Mouse (Mus musculus) CD4-positive, CD25-positive, alpha-beta regulatory T cell, adult 4 months (primary cell): ENCODE results near the gene Psmb2. TPM values are rescaled to one million over a fixed set of nuclear protein-coding genes. Genes with fewer than 3 reads are reported as not detected.

Source experiments
- ATAC-seq: one replicate; pipeline ENCODE4 v1.8.0; 2017
- polyA plus RNA-seq, 2 experiments: library from polyadenylated mRNA; unstranded; fragments of 100-300 nt; shearing (Covaris generic); gene quantifications; one replicate each; pipeline ENCODE4 v1.2.1; 2017

The Psmb2 gene
- polyA plus RNA-seq, 2 experiments from 2014 or later = 301 to 327 TPM

DNA sequence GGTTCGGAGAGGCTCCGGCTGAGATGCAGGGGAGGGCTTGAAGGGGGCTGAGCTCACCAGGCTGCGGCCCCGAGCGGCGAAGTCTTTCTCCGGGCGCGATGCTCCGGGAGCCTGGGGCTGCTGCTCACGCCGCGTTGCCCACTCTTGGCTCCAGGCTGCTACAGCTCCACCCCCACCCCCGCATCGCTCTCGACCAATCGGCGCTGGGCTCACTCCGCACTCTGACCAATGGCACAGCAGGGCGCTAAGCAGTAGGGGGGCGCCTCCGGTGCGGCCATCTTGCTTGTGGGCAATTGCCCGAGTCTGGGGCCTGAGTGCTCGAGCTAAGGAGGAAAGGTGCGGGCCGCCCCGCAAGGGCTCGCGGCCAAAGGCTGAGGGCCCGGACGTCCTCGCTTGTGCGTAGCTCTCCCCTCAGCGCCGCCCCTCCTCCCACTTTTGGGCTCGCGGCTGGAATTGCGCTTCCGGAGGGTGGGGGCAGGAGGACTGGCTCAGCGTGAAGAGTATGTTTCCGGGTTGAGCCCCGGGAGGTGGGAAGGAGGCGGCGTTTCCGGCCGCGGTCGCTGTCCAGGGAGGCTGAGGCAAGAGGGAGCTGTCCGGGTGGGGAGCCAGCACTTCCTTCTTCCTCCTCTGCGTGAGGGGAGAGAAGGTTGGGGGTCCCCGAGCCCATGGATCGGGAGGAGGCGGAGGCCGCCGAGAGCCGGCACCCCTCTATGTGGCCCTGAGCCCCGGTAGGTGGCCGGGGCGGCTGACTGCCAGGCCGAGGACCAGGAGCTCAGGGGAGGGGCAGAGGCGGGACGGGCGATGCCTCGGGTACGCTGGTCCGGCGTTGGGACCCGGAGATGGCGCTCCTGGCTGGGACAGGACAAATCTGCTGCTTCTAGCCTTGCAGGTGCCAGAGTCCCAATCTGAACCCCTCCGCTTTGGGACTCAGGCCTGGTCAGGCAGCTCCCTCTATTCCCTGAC, 76.1 kb downstream of the Psmb2 start, which contains the start of the genes Ncdn and AU040320:
Gene Ncdn (minus strand): TSS at position 171 of the 963 bp plus-strand sequence.
Gene AU040320 (plus strand): TSS at position 277 of the 963 bp plus-strand sequence.
- ATAC-seq = peak; percentile 98

DNA sequence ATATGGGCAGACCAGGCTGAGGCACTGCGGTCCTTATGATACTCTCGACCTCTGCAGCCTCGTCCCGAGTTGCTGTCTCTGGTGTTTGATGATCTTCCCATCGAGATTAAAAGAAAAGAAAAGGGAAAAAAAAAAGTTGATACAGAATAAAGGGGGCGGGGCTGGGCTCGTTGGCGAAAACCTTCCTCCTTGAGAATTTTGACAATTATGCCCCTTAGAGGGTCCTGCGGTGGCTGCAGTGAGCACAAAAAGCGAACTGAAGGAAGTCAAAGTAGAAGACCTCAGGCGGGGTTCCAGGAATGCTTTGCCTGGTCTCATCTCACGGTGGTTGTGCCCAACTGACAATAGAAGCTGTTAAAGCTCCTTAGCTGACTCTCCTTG, 76.8 kb downstream of the Psmb2 start:
- ATAC-seq = no peak

DNA sequence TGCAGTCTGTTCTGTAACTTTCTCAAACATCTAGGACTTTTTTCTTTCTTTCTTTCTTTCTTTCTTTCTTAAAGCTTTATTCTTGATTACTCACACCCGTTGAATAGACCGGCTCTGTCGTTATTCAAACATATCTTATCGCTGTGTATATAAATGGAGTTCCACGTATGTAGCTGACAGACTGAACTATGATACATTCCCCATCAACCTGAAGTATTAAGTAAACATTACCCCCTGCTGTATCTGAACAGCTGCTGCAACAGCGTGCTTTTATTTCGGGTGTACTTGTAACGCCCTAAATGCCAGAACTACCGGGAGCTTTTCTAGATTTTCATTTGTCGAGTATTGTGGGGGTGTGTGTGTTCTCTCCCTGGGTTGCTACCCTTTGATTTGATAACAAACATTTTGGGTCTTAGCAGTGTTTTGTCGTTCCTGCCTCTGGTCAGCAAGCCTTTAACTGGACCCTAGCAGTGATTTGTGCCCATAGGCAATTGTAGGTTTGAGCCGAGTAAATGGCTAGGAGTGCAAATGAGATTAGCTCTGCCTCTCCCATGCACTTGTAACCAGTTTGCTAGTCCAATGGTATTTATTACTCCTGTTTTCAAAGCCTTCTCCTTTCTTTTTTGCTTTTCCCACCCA, 77.4 kb downstream of the Psmb2 start:
- ATAC-seq = no peak

DNA sequence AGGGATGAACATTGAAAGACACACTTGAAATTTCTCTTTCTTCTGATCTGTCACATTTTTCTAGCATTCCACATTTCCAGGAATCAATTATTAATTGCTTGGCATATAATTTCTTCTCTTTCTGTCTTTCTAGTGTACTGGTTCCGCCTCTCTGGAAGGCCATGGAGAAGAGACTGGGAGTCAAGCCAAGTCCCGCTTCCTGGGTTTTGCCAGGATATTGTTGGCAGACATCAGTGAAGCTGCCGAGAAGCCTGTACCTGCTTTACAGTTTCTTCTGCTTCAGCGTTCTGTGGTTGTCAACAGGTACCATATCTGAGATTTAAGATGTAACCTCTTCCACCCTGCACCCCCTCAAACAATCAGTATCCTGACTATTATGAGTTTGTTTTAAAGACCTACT, 79.3 kb downstream of the Psmb2 start:
- ATAC-seq = no peak

DNA sequence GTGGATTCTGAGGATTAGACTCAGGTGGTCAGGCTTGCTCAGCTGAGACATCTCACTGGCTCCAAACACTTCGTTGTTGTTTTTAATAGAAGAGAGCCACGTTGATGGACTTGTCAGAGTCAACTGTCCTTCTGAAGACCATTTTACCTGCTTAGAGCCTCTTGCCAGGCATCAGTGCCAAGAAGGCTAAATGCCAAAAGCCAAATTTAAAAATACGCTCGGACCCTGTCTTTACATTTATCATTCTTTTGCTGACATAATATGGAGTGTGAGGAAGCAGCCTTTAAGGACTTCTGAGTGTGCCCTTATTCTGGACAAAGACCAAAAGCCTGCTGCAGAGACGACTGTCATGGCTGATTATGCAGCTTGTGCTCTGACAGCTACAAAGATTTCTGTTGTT, 80.9 kb downstream of the Psmb2 start:
- ATAC-seq = no peak

Other genes with a start within 250 kb of the Psmb2 start
- gene Ago3, start 248.1 kb upstream of the Psmb2 start, polyA plus RNA-seq = 10 to 100 TPM; 17.2 to 17.7 TPM
- 10 to 100 TPM in 1 of 2 experiments, 1 to 10 TPM in 1; 9.8 to 10.1 TPM for gene Ago1, start 209.0 kb upstream of the Psmb2 start, polyA plus RNA-seq
- under 1 TPM in 1 of 2 experiments, not detected in 1; 0.09 TPM for gene Ago4, start 144.2 kb upstream of the Psmb2 start, polyA plus RNA-seq
- 1 to 10 TPM; 3.3 to 4.1 TPM for gene Clspn, start 120.7 kb upstream of the Psmb2 start, polyA plus RNA-seq
- gene 5730409E04Rik, start 67.8 kb upstream of the Psmb2 start, polyA plus RNA-seq = under 1 TPM; 0.36 to 0.82 TPM
- not detected for gene Tfap2e, start 58.6 kb downstream of the Psmb2 start, polyA plus RNA-seq
- 10 to 100 TPM in 1 of 2 experiments, 1 to 10 TPM in 1; 8.7 to 12.1 TPM for gene Ncdn, start 75.8 kb downstream of the Psmb2 start, polyA plus RNA-seq
- gene AU040320, start 75.9 kb downstream of the Psmb2 start, polyA plus RNA-seq = 10 to 100 TPM; 21.4 to 22.1 TPM